Mouse (Mus musculus) central nervous system, embryonic 18 days (tissue): ENCODE data around the gene Hsfy2. TPM values are rescaled to one million over a fixed set of nuclear protein-coding genes. Genes with fewer than 3 reads are reported as not detected.

ENCODE experiments used
- polyA plus RNA-seq: library from polyadenylated mRNA; depleted of rRNA; stranded (reverse); fragments of >200 nt; gene quantifications from 2 replicates; pipeline ENCODE4 v1.2.3, GENCODE M21; 2012; rRNA removed

Hsfy2 gene
- polyA plus RNA-seq, result not detected in 2 replicates

GRCm38 (mm10) chr1:56637335-56637734, at the start of gene Hsfy2:
Hsfy2 (minus strand) TSS chr1:56637435.

